Mouse (Mus musculus) bone marrow, adult 2 months (tissue): ENCODE data around the gene Rims1. TPM values are rescaled to one million over a fixed set of nuclear protein-coding genes. Genes with fewer than 3 reads are reported as not detected.

ENCODE experiments used
- H3K27ac ChIP-seq: fragments of 200-500 bp; 2 replicates; pipeline ENCODE4 v1.5.1; 2012; ENCODE audit warnings: low read depth, mild to moderate bottlenecking, control low read depth, inconsistent platforms, low read length; ENCODE audit not compliant: control insufficient read depth, poor library complexity, insufficient read depth
- H3K4me1 ChIP-seq: fragments of 200-500 bp; 2 replicates; pipeline ENCODE4 v1.6.1; 2011; ENCODE audit warnings: low read length; ENCODE audit not compliant: control insufficient read depth, insufficient read depth
- H3K4me3 ChIP-seq: fragments of 200-500 bp; replicated peaks from 2 replicates; pipeline ENCODE3; 2011; ENCODE audit warnings: mild to moderate bottlenecking, low read depth, low read length, control low read depth; ENCODE audit not compliant: control insufficient read depth
- CTCF ChIP-seq: fragments of 200-500 bp; IDR thresholded peaks from 2 replicates; pipeline ENCODE4 v1.5.1; 2011; ENCODE audit warnings: low read length, control low read depth; ENCODE audit not compliant: control insufficient read depth, insufficient read depth
- POLR2A ChIP-seq: fragments of 200-500 bp; IDR thresholded peaks from 2 replicates; pipeline ENCODE4 v1.6.1; 2011; ENCODE audit warnings: low read depth, mild to moderate bottlenecking, control low read depth, low read length, borderline replicate concordance; ENCODE audit not compliant: control insufficient read depth
- WGBS: fragments of 180-500 bp; shearing (Covaris S2); methylation state at CpG from one replicate; pipeline ENCODE4 v1.1.7; 2018; 5-methylcytosine and 5-hydroxymethylcytosine counted together
- polyA plus RNA-seq: library from polyadenylated mRNA; stranded (reverse); fragments of >200 nt; gene quantifications from 2 replicates; pipeline ENCODE4 v1.2.4, GENCODE M21; 2011; ENCODE audit warnings: low replicate concordance; ENCODE audit not compliant: missing spikeins, insufficient read depth, insufficient read length

Gene Rims1
- polyA plus RNA-seq, 1 experiment, result 1.6 TPM

- Histone ChIP-seq H3K4me3 (no peak overlapping the region), H3K4me1 (no peaks in the 10 kb centered on the region), H3K27ac (no peak overlapping the region)
- TF ChIP-seq POLR2A (no peak), CTCF (no peak)
- 66% methylated on average over 7 of the region's 7 CpGs for WGBS
These were observed 217.9 kb downstream of the Rims1 start for GRCm38 (mm10) chr1:22587859-22588383.

- no peak overlapping the region for H3K27ac ChIP-seq
- 81% methylated on average over 3 of the region's 3 CpGs for WGBS
- H3K4me3 ChIP-seq, result no peak overlapping the region
- no peak for TF ChIP-seq POLR2A
- no peak for TF ChIP-seq CTCF
- no peaks in the 10 kb centered on the region for H3K4me1 ChIP-seq
These were observed 220.2 kb downstream of the Rims1 start for GRCm38 (mm10) chr1:22585560-22585959.

GRCm38 (mm10) chr1:22579470-22579869, 226.3 kb downstream of the Rims1 start:
- H3K4me3 ChIP-seq, result no peak overlapping the region
- H3K4me1 ChIP-seq, result no peaks in the 10 kb centered on the region
- TF ChIP-seq POLR2A (no peak), CTCF (no peak)
- H3K27ac ChIP-seq, result no peak overlapping the region
- 81% methylated on average over 3 of the region's 3 CpGs for WGBS

GRCm38 (mm10) chr1:22572720-22573119, 233.1 kb downstream of the Rims1 start:
- TF ChIP-seq POLR2A (no peak), CTCF (no peak)
- H3K27ac ChIP-seq, result no peak overlapping the region
- H3K4me3 ChIP-seq, result no peak overlapping the region
- no peaks in the 10 kb centered on the region for H3K4me1 ChIP-seq
- WGBS, result 90% methylated on average over 1 of the region's 1 CpGs

- Histone ChIP-seq H3K4me3 (no peak overlapping the region), H3K27ac (no peak overlapping the region), H3K4me1 (no peaks in the 10 kb centered on the region)
- TF ChIP-seq POLR2A (no peak), CTCF (no peak)
- 69% methylated on average over 1 of the region's 1 CpGs for WGBS
These were observed 259.5 kb downstream of the Rims1 start for GRCm38 (mm10) chr1:22546273-22546672.

GRCm38 (mm10) chr1:22538129-22538528, 267.7 kb downstream of the Rims1 start:
- 64% methylated on average over 7 of the region's 7 CpGs for WGBS
- Histone ChIP-seq H3K4me3 (no peak overlapping the region), H3K4me1 (no peaks in the 10 kb centered on the region), H3K27ac (no peak overlapping the region)
- no peak for TF ChIP-seq CTCF
- TF ChIP-seq POLR2A, result no peak

GRCm38 (mm10) chr1:22536776-22537175, 269.0 kb downstream of the Rims1 start:
- H3K4me1 ChIP-seq, result no peaks in the 10 kb centered on the region
- 82% methylated on average over 2 of the region's 2 CpGs for WGBS
- H3K27ac ChIP-seq, result no peak overlapping the region
- TF ChIP-seq CTCF, result no peak
- TF ChIP-seq POLR2A, result no peak
- no peak overlapping the region for H3K4me3 ChIP-seq

GRCm38 (mm10) chr1:22535049-22535448, 270.7 kb downstream of the Rims1 start:
- TF ChIP-seq POLR2A, result no peak
- TF ChIP-seq CTCF, result no peak
- no peak overlapping the region for H3K4me3 ChIP-seq
- WGBS, result 48% methylated on average over 4 of the region's 4 CpGs
- H3K27ac ChIP-seq, result no peak overlapping the region
- H3K4me1 ChIP-seq, result no peaks in the 10 kb centered on the region

GRCm38 (mm10) chr1:22533146-22534096, 272.4 kb downstream of the Rims1 start:
- no peaks in the 10 kb centered on the region for H3K4me1 ChIP-seq
- 3% methylated on average over 103 of the region's 112 CpGs for WGBS
- H3K4me3 ChIP-seq, result no peak overlapping the region
- TF ChIP-seq POLR2A, result no peak
- TF ChIP-seq CTCF, result no peak
- H3K27ac ChIP-seq, result no peak overlapping the region
